ENCODE assay signal across 13 mouse cellular contexts in genomic region chr14:31969531-31969930, GRCm38 (mm10). TPM values are rescaled to one million over a fixed set of nuclear protein-coding genes. Genes with fewer than 3 reads are reported as not detected.
DNase-seq lines count a peak whose midpoint lies in the region; ATAC-seq and TF ChIP-seq lines count a peak whose summit lies in the region.
"Had no signal": no experiment of that assay in that cellular context is flagged by ENCODE, and none has a peak within 500 bp of the region (broad histone marks: within the 10 kb centered on the region; RNA-seq: fewer than 3 reads in every experiment).

No protein-coding gene starts in this region.

- no peak overlapping the region for H3K4me3 ChIP-seq in gastrocnemius, adult 2 months
- no peak overlapping the region for H3K4me3 ChIP-seq in lung, embryonic 14.5 days (ENCODE audit: low read depth, low read length)
- no peak overlapping the region for H3K4me3 ChIP-seq in lung, postnatal 0 days (ENCODE audit: low read depth, low read length)
- H3K4me3 ChIP-seq in erythroblast, embryonic 14.5 days (replicated peaks) = peak overlapping the region; percentile 56
- H3K4me3 ChIP-seq in liver, postnatal 0 days (ENCODE audit: low read depth, low read length) = no peak overlapping the region
- H3K4me3 ChIP-seq in hindbrain, embryonic 11.5 days (ENCODE audit: low read depth, low read length) = no peak overlapping the region
- H3K4me3 ChIP-seq: layer of hippocampus, adult 2 months had no signal

- ATAC-seq in lung, embryonic 14.5 days (ENCODE audit: insufficient read depth) = peak; percentile 49; the same call in 1 of the 2 replicates
- no peak for ATAC-seq in lung, postnatal 0 days
- ATAC-seq in liver, postnatal 0 days = peak; percentile 33
- ATAC-seq in activated CD4-positive, CD25-positive, alpha-beta regulatory T cell, adult 4 months = no peak
- ATAC-seq in hindbrain, embryonic 11.5 days (ENCODE audit: low FRiP score) = no peak

- no peak overlapping the region for H3K9ac ChIP-seq in lung, embryonic 14.5 days
- H3K9ac ChIP-seq in lung, postnatal 0 days (replicated peaks; ENCODE audit: low read depth) = no peak overlapping the region
- H3K9ac ChIP-seq in liver, postnatal 0 days (replicated peaks) = peak overlapping the region; percentile 44; the same call in 1 of the 2 replicates
- H3K9ac ChIP-seq in hindbrain, embryonic 11.5 days (ENCODE audit: low read depth, low read length) = no peak overlapping the region

- no peaks in the 10 kb centered on the region for H3K9me3 ChIP-seq in lung, embryonic 14.5 days (ENCODE audit: low read depth, low read length)
- no peaks in the 10 kb centered on the region for H3K9me3 ChIP-seq in lung, postnatal 0 days (ENCODE audit: low read length)
- H3K9me3 ChIP-seq in erythroblast, embryonic 14.5 days (ENCODE audit: control insufficient read depth, low read length) = no peaks in the 10 kb centered on the region
- H3K9me3 ChIP-seq in liver, postnatal 0 days (ENCODE audit: low read length) = no peaks in the 10 kb centered on the region
- H3K9me3 ChIP-seq in hindbrain, embryonic 11.5 days (ENCODE audit: control insufficient read depth, low read length) = no peaks in the 10 kb centered on the region

- no peaks in the 10 kb centered on the region for H3K4me1 ChIP-seq in lung, embryonic 14.5 days (ENCODE audit: insufficient read depth)
- no peaks in the 10 kb centered on the region for H3K4me1 ChIP-seq in lung, postnatal 0 days (ENCODE audit: insufficient read depth, low read depth, low read length)
- peaks cover 63% of the 10 kb centered on the region for H3K4me1 ChIP-seq in erythroblast, embryonic 14.5 days (ENCODE audit: control insufficient read depth)
- peaks cover 35% of the 10 kb centered on the region for H3K4me1 ChIP-seq in liver, postnatal 0 days (ENCODE audit: insufficient read depth)
- no peaks in the 10 kb centered on the region for H3K4me1 ChIP-seq in hindbrain, embryonic 11.5 days (replicated peaks; ENCODE audit: control insufficient read depth, insufficient read depth, low read length)

- H3K4me2 ChIP-seq in lung, embryonic 14.5 days = no peak overlapping the region
- no peak overlapping the region for H3K4me2 ChIP-seq in lung, postnatal 0 days (replicated peaks; ENCODE audit: low read depth, low read length)
- H3K4me2 ChIP-seq in liver, postnatal 0 days (ENCODE audit: low read depth, low read length) = no peak overlapping the region
- H3K4me2 ChIP-seq in hindbrain, embryonic 11.5 days (replicated peaks; ENCODE audit: low read depth, low read length) = no peak overlapping the region

- 73% methylated on average over 4 of the region's 4 CpGs for WGBS in lung, embryonic 14.5 days
- 74% methylated on average over 4 of the region's 4 CpGs for WGBS in lung, postnatal 0 days
- 58% methylated on average over 4 of the region's 4 CpGs for WGBS in liver, postnatal 0 days (ENCODE audit: insufficient replicate concordance)
- 73% methylated on average over 4 of the region's 4 CpGs for WGBS in hindbrain, embryonic 11.5 days

- intact Hi-C loops in gastrocnemius, adult 2 months (cut with DNase I) = no loop called here

- no peak for TF ChIP-seq CTCF in gastrocnemius, adult 2 months (IDR thresholded peaks at IDR 0.05)
- no peak for TF ChIP-seq CTCF in lung, embryonic 14.5 days (IDR thresholded peaks at IDR 0.05; ENCODE audit: low read depth)
- TF ChIP-seq CTCF in lung, postnatal 0 days (IDR thresholded peaks at IDR 0.05) = no peak
- no peak for TF ChIP-seq CTCF in liver, postnatal 0 days (IDR thresholded peaks at IDR 0.05; ENCODE audit: low read depth)

- peak; percentile 50 for DNase-seq in gastrocnemius, adult 2 months
- DNase-seq in gastrocnemius, postnatal 10 days = no peak
- no peak for DNase-seq in lung, embryonic 14.5 days
- no peak for DNase-seq in lung, postnatal 0 days (ENCODE audit: low spot score)
- DNase-seq in liver, postnatal 0 days = peak; percentile 42
- DNase-seq in hindbrain, embryonic 11.5 days (ENCODE audit: low spot score) = no peak
- DNase-seq: heart, postnatal 36 days; kidney, adult 11 months; left cerebral cortex, postnatal 4 days; thymus, adult 2 months had no signal

- no peak for TF ChIP-seq EP300 in lung, postnatal 0 days (IDR thresholded peaks at IDR 0.05)
- no peak for TF ChIP-seq EP300 in liver, postnatal 0 days (IDR thresholded peaks at IDR 0.05; ENCODE audit: low read depth)

- H3K27me3 ChIP-seq in lung, embryonic 14.5 days (ENCODE audit: insufficient read depth, low read length) = no peaks in the 10 kb centered on the region
- H3K27me3 ChIP-seq in lung, postnatal 0 days (replicated peaks; ENCODE audit: insufficient read depth, low read length) = no peaks in the 10 kb centered on the region
- peaks cover 12% of the 10 kb centered on the region for H3K27me3 ChIP-seq in erythroblast, embryonic 14.5 days (ENCODE audit: control insufficient read depth)
- H3K27me3 ChIP-seq in liver, postnatal 0 days (ENCODE audit: insufficient read depth, low read length) = no peaks in the 10 kb centered on the region
- no peaks in the 10 kb centered on the region for H3K27me3 ChIP-seq in hindbrain, embryonic 11.5 days (ENCODE audit: control insufficient read depth, insufficient read depth, low read length)

- peak overlapping the region; percentile 16 for H3K27ac ChIP-seq in gastrocnemius, adult 2 months
- no peak overlapping the region for H3K27ac ChIP-seq in lung, embryonic 14.5 days (ENCODE audit: low read depth)
- H3K27ac ChIP-seq in lung, postnatal 0 days (ENCODE audit: low read length) = no peak overlapping the region
- peak overlapping the region; percentile 95 for H3K27ac ChIP-seq in liver, postnatal 0 days (ENCODE audit: low read depth)
- H3K27ac ChIP-seq in hindbrain, embryonic 11.5 days (ENCODE audit: low read depth, low read length) = no peak overlapping the region
- H3K27ac ChIP-seq: layer of hippocampus, adult 2 months had no signal

- H3K36me3 ChIP-seq in lung, embryonic 14.5 days (ENCODE audit: insufficient read depth) = no peaks in the 10 kb centered on the region
- H3K36me3 ChIP-seq in lung, postnatal 0 days (ENCODE audit: insufficient read depth, low read length) = no peaks in the 10 kb centered on the region
- no peaks in the 10 kb centered on the region; the same call in 1 of the 2 replicates for H3K36me3 ChIP-seq in erythroblast, embryonic 14.5 days (ENCODE audit: control insufficient read depth)
- H3K36me3 ChIP-seq in liver, postnatal 0 days (replicated peaks; ENCODE audit: insufficient read depth, low read length) = no peaks in the 10 kb centered on the region
- H3K36me3 ChIP-seq in hindbrain, embryonic 11.5 days (ENCODE audit: control insufficient read depth, insufficient read depth, low read length) = no peaks in the 10 kb centered on the region

RNA-seq across cellular contexts. Expression of gene Galnt15, which starts 59.3 kb away (rescaled TPM):
- total RNA-seq in gastrocnemius, adult 2 months (2021) = 10 to 100 TPM in 1 of 2 experiments, 1 to 10 TPM in 1; 3.8 to 10.4 TPM
- total RNA-seq in gastrocnemius, postnatal 10 days (2021) = 10 to 100 TPM; 22.2 to 23.2 TPM
- polyA plus RNA-seq in lung, embryonic 14.5 days (2014; fragmentation: Nextera tagmentation; extraction: Ambion mirVana) = 0.08 and 0.18 TPM in 2 replicates
- 0.44 and 0.73 TPM in 2 replicates for polyA plus RNA-seq in lung, postnatal 0 days (2015; fragmentation: Nextera tagmentation; extraction: Ambion mirVana)
- polyA plus RNA-seq in erythroblast, embryonic 14.5 days (2012) = not detected in 2 replicates
- polyA plus RNA-seq in liver, postnatal 0 days (2015; fragmentation: Nextera tagmentation; extraction: Ambion mirVana) = 0.05 TPM in 2 replicates
- not detected for polyA plus RNA-seq in activated CD4-positive, CD25-positive, alpha-beta regulatory T cell, adult 4 months (2017; shearing (Covaris generic))
- polyA plus RNA-seq in hindbrain, embryonic 11.5 days (2014; fragmentation: Nextera tagmentation; extraction: Ambion mirVana) = 0.18 and 0.23 TPM in 2 replicates

Comparison
In these comparisons a context has a peak if more than half of its experiments do, and no peak if none do; other contexts are left out.
1. DNase-seq: peak in gastrocnemius, adult 2 months (single experiment) and liver, postnatal 0 days (single experiment); none in gastrocnemius, postnatal 10 days (single experiment), lung, embryonic 14.5 days (single experiment), lung, postnatal 0 days (single experiment) and hindbrain, embryonic 11.5 days (single experiment).
2. ATAC-seq: peak in lung, embryonic 14.5 days (single experiment) and liver, postnatal 0 days (single experiment); none in lung, postnatal 0 days (single experiment), activated CD4-positive, CD25-positive, alpha-beta regulatory T cell, adult 4 months (single experiment) and hindbrain, embryonic 11.5 days (single experiment).
3. H3K27ac ChIP-seq: peak in gastrocnemius, adult 2 months (single experiment) and liver, postnatal 0 days (single experiment); none in lung, embryonic 14.5 days (single experiment), lung, postnatal 0 days (single experiment) and hindbrain, embryonic 11.5 days (single experiment).